Comparison of ENCODE assay signal across 16 mouse cellular contexts in the genomic region with DNA sequence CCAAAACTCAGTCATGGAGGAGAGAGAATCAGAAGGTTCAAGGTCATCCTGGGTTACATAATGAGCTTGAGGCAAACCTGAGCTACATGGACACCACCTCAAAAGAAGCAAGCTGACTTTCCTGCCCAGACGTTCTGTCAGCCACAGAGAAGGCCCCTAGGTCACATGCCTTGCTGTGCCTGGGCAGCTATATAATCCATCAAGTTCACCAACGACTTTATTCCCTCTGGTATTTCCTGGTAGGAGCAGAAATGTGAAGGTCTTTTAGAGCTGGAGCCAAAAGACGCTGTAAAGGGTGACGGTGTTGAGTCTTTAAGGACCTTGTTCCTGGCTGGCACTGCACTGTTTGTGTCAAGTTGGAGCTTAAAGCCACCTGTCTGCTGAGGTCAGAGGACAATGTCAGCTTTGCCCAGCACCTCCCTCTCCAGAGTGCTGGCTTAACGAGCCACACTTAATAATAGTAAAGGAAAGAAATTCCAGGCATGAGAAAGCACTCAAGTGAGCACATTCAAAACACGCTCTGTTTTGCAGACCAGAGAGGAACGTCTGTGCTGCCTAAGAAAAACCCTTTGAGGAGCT. TPM values are rescaled to one million over a fixed set of nuclear protein-coding genes. Genes with fewer than 3 reads are reported as not detected.
DNase-seq lines count a peak whose midpoint lies in the region; ATAC-seq and TF ChIP-seq lines count a peak whose summit lies in the region.
"Had no signal": no experiment of that assay in that cellular context is flagged by ENCODE, and none has a peak within 500 bp of the region (broad histone marks: within the 10 kb centered on the region; RNA-seq: fewer than 3 reads in every experiment).

No protein-coding gene starts in this region.

- TF ChIP-seq EP300 in stomach, postnatal 0 days (optimal IDR thresholded peaks at IDR 0.05): no peak

- no peak overlapping the region for H3K4me2 ChIP-seq in lung, embryonic 15.5 days
- no peak overlapping the region for H3K4me2 ChIP-seq in kidney, postnatal 0 days (ENCODE audit: low read length)
- no peak overlapping the region for H3K4me2 ChIP-seq in stomach, postnatal 0 days (replicated peaks; ENCODE audit: low read depth)
- H3K4me2 ChIP-seq: embryonic facial prominence, embryonic 12.5 days; heart, embryonic 12.5 days; midbrain, embryonic 15.5 days; neural tube, embryonic 13.5 days had no signal

- H3K27ac ChIP-seq in heart, embryonic 10.5 days: peak overlapping the region; percentile 19; the same call in 1 of the 2 replicates
- peak overlapping the region; percentile 47 for H3K27ac ChIP-seq in lung, embryonic 15.5 days
- H3K27ac ChIP-seq in kidney, postnatal 0 days: peak overlapping the region; percentile 62
- H3K27ac ChIP-seq in stomach, postnatal 0 days (replicated peaks): peak overlapping the region; percentile 58; the same call in 1 of the 2 replicates
- H3K27ac ChIP-seq: embryonic facial prominence, embryonic 12.5 days; forebrain, embryonic 10.5 days; hindbrain, postnatal 0 days; midbrain, embryonic 15.5 days; neural tube, embryonic 13.5 days had no signal

- H3K4me1 ChIP-seq in heart, embryonic 10.5 days: peaks cover 24% of the 10 kb centered on the region
- H3K4me1 ChIP-seq in lung, embryonic 15.5 days: peaks cover 11% of the 10 kb centered on the region
- 0 out of 2 replicates have a peak, but pooled peaks cover 11% of the 10 kb centered on the region for H3K4me1 ChIP-seq in kidney, postnatal 0 days (replicated peaks; ENCODE audit: insufficient read depth, low read length)
- H3K4me1 ChIP-seq in stomach, postnatal 0 days (replicated peaks; ENCODE audit: control insufficient read depth, insufficient read depth): 0 out of 2 replicates have a peak, but pooled peaks cover 4% of the 10 kb centered on the region
- H3K4me1 ChIP-seq: embryonic facial prominence, embryonic 12.5 days; midbrain, embryonic 15.5 days; neural tube, embryonic 13.5 days had no signal

- no peak overlapping the region for H3K4me3 ChIP-seq in heart, embryonic 10.5 days
- H3K4me3 ChIP-seq in lung, embryonic 15.5 days: no peak overlapping the region
- H3K4me3 ChIP-seq in kidney, postnatal 0 days (replicated peaks; ENCODE audit: low read depth, low read length): no peak overlapping the region
- no peak overlapping the region for H3K4me3 ChIP-seq in stomach, postnatal 0 days (ENCODE audit: low read depth, low read length)
- H3K4me3 ChIP-seq: embryonic facial prominence, embryonic 12.5 days; forebrain, embryonic 10.5 days; heart, embryonic 12.5 days; midbrain, embryonic 15.5 days; neural tube, embryonic 13.5 days had no signal

- H3K9me3 ChIP-seq in heart, embryonic 10.5 days: no peaks in the 10 kb centered on the region
- H3K9me3 ChIP-seq in lung, embryonic 15.5 days: no peaks in the 10 kb centered on the region
- no peaks in the 10 kb centered on the region for H3K9me3 ChIP-seq in kidney, postnatal 0 days (replicated peaks; ENCODE audit: low read length)
- no peaks in the 10 kb centered on the region for H3K9me3 ChIP-seq in stomach, postnatal 0 days (ENCODE audit: control insufficient read depth, low read length)
- H3K9me3 ChIP-seq: embryonic facial prominence, embryonic 12.5 days; forebrain, embryonic 10.5 days; heart, embryonic 12.5 days; midbrain, embryonic 15.5 days; neural tube, embryonic 13.5 days had no signal

- no peak for DNase-seq in heart, embryonic 10.5 days (ENCODE audit: low spot score)
- DNase-seq in heart, postnatal 25 days (ENCODE audit: low spot score): no peak
- DNase-seq in lung, postnatal 10 days: no peak
- peak; percentile 43 for DNase-seq in kidney, postnatal 0 days (ENCODE audit: low spot score)
- DNase-seq in stomach, postnatal 0 days (ENCODE audit: low spot score): no peak
- no peak for DNase-seq in embryo, embryonic 9.5 days (ENCODE audit: extremely low spot score)
- no peak for DNase-seq in ovary, postnatal 10 days (ENCODE audit: low spot score)
- DNase-seq: cerebellum, postnatal 14 days; liver had no signal

- no peak for TF ChIP-seq CTCF in kidney, postnatal 0 days (IDR thresholded peaks at IDR 0.05; ENCODE audit: low read depth)
- no peak for TF ChIP-seq CTCF in stomach, postnatal 0 days (IDR thresholded peaks at IDR 0.05; ENCODE audit: low read depth)

- H3K27me3 ChIP-seq in heart, embryonic 10.5 days (ENCODE audit: insufficient read depth, poor library complexity, severe bottlenecking): peaks cover 8% of the 10 kb centered on the region; the same call in 1 of the 2 replicates
- no peaks in the 10 kb centered on the region for H3K27me3 ChIP-seq in lung, embryonic 15.5 days
- no peaks in the 10 kb centered on the region for H3K27me3 ChIP-seq in kidney, postnatal 0 days (ENCODE audit: insufficient read depth, low read length)
- no peaks in the 10 kb centered on the region for H3K27me3 ChIP-seq in stomach, postnatal 0 days (ENCODE audit: control insufficient read depth, insufficient read depth, low read length)
- H3K27me3 ChIP-seq: embryonic facial prominence, embryonic 12.5 days; heart, embryonic 12.5 days; midbrain, embryonic 15.5 days; neural tube, embryonic 13.5 days had no signal

- peak; percentile 43; the same call in 1 of the 2 replicates for ATAC-seq in lung, embryonic 15.5 days (ENCODE audit: borderline replicate concordance, extremely low read depth, low FRiP score, low TSS enrichment)
- ATAC-seq in kidney, postnatal 0 days (replicated peaks; ENCODE audit: low FRiP score, low read depth): peak; percentile 31; the same call in 1 of the 2 replicates
- ATAC-seq in stomach, postnatal 0 days (ENCODE audit: low FRiP score, low TSS enrichment): no peak
- ATAC-seq: hindbrain, postnatal 0 days; midbrain, embryonic 15.5 days had no signal

- WGBS in heart, embryonic 10.5 days: 34% methylated on average over 7 of the region's 7 CpGs
- WGBS in lung, embryonic 15.5 days: 17% methylated on average over 7 of the region's 7 CpGs
- WGBS in kidney, postnatal 0 days: 14% methylated on average over 7 of the region's 7 CpGs
- 28% methylated on average over 7 of the region's 7 CpGs for WGBS in stomach, postnatal 0 days

- intact Hi-C loops in heart, postnatal 25 days (cut with DNase I): no loop called here

- no peak overlapping the region for H3K9ac ChIP-seq in lung, embryonic 15.5 days
- H3K9ac ChIP-seq in kidney, postnatal 0 days (ENCODE audit: low read depth, low read length): no peak overlapping the region
- H3K9ac ChIP-seq in stomach, postnatal 0 days (ENCODE audit: low read length): no peak overlapping the region; the same call in 1 of the 2 replicates
- H3K9ac ChIP-seq: embryonic facial prominence, embryonic 12.5 days; heart, embryonic 12.5 days; midbrain, embryonic 15.5 days; neural tube, embryonic 13.5 days had no signal

- H3K36me3 ChIP-seq in heart, embryonic 10.5 days: no peaks in the 10 kb centered on the region
- no peaks in the 10 kb centered on the region for H3K36me3 ChIP-seq in lung, embryonic 15.5 days
- H3K36me3 ChIP-seq in kidney, postnatal 0 days (ENCODE audit: insufficient read depth, low read length): no peaks in the 10 kb centered on the region
- no peaks in the 10 kb centered on the region for H3K36me3 ChIP-seq in stomach, postnatal 0 days (ENCODE audit: control insufficient read depth, insufficient read depth, low read length)
- H3K36me3 ChIP-seq: embryonic facial prominence, embryonic 12.5 days; forebrain, embryonic 10.5 days; heart, embryonic 12.5 days; midbrain, embryonic 15.5 days; neural tube, embryonic 13.5 days had no signal

RNA-seq across cellular contexts. Expression of gene Zfp326, which starts 47.3 kb away (rescaled TPM):
- 30.0 and 37.7 TPM in 2 replicates for polyA plus RNA-seq in heart, embryonic 10.5 days (2016; fragmentation: Nextera tagmentation; extraction: Ambion mirVana)
- total RNA-seq in heart, postnatal 25 days (2021): 10 to 100 TPM; 13.6 to 14.4 TPM
- 38.0 and 41.4 TPM in 2 replicates for polyA plus RNA-seq in lung, embryonic 15.5 days (2015; fragmentation: Nextera tagmentation; extraction: Ambion mirVana)
- 28.9 and 32.3 TPM in 2 replicates for polyA plus RNA-seq in kidney, postnatal 0 days (2015; fragmentation: Nextera tagmentation; extraction: Ambion mirVana)
- polyA plus RNA-seq in stomach, postnatal 0 days (2015; fragmentation: Nextera tagmentation; extraction: Ambion mirVana): 15.0 and 17.7 TPM in 2 replicates
